Mouse (Mus musculus) hindbrain, embryonic 11.5 days (tissue): ENCODE measurements at regions not wholly inside any gene's neighbourhood (a gene's known extent, or its start where the extent isn't known, plus 50 kb on each side); places are given as distances from the start of the nearest gene placed in this dataset.

Experiments used
- ATAC-seq: fragments of 200-750 bp; cut with Nextera tagmentation; 2 replicates; pipeline ENCODE4 v1.8.0; 2017; ENCODE audit warnings: mild to moderate bottlenecking, moderate TSS enrichment, moderate library complexity; ENCODE audit not compliant: low FRiP score
- DNase-seq: peaks from one replicate; pipeline ENCODE4 v3.0.0-alpha.2; 2015; ENCODE audit warnings: low spot score
- H3K27ac ChIP-seq: fragments of 300-500 bp; sonication (generic); 2 replicates; pipeline ENCODE4 v1.5.1; 2014; ENCODE audit warnings: mild to moderate bottlenecking, low read depth, low read length
- H3K27me3 ChIP-seq: fragments of 300-500 bp; sonication (generic); 2 replicates; pipeline ENCODE4 v1.6.1; 2014; ENCODE audit warnings: mild to moderate bottlenecking, low read length, moderate library complexity, mixed read lengths; ENCODE audit not compliant: control insufficient read depth, insufficient read depth
- H3K36me3 ChIP-seq: fragments of 300-500 bp; sonication (generic); 2 replicates; pipeline ENCODE4 v1.6.1; 2014; ENCODE audit warnings: mild to moderate bottlenecking, low read length, moderate library complexity, mixed read lengths; ENCODE audit not compliant: control insufficient read depth, insufficient read depth
- H3K4me1 ChIP-seq: fragments of 300-500 bp; sonication (generic); replicated peaks from 2 replicates; pipeline ENCODE4 v1.6.1; 2014; ENCODE audit warnings: low read length, mixed read lengths; ENCODE audit not compliant: control insufficient read depth, insufficient read depth
- H3K4me2 ChIP-seq: fragments of 300-500 bp; sonication (generic); replicated peaks from 2 replicates; pipeline ENCODE4 v1.6.1; 2014; ENCODE audit warnings: mild to moderate bottlenecking, low read depth, low read length
- H3K4me3 ChIP-seq: fragments of 300-500 bp; sonication (generic); 2 replicates; pipeline ENCODE4 v1.5.1; 2014; ENCODE audit warnings: low read depth, low read length
- H3K9ac ChIP-seq: fragments of 300-500 bp; sonication (generic); 2 replicates; pipeline ENCODE4 v1.6.1; 2014; ENCODE audit warnings: low read depth, low read length
- H3K9me3 ChIP-seq: fragments of 300-500 bp; sonication (generic); 2 replicates; pipeline ENCODE4 v1.6.1; 2016; ENCODE audit warnings: low read length; ENCODE audit not compliant: control insufficient read depth
- WGBS: fragments of 180-500 bp; shearing (Covaris S2); extraction: QIAGEN DNeasy Blood & Tissue Kit; methylation state at CpG from one replicate; pipeline ENCODE4 v1.1.7; 2014; 5-methylcytosine and 5-hydroxymethylcytosine counted together

GRCm38 (mm10) chr12:106993011-106993410 is 495.4 kb upstream of the 3110018I06Rik start:
- ATAC-seq, result no peak
- WGBS, result 93% methylated on average over 4 of the region's 4 CpGs
- DNase-seq, result no peak
- no peaks in the 10 kb centered on the region for H3K4me1 ChIP-seq
- no peak overlapping the region for H3K4me2 ChIP-seq
- no peak overlapping the region for H3K4me3 ChIP-seq
- no peak overlapping the region for H3K27ac ChIP-seq
- H3K9me3 ChIP-seq, result no peaks in the 10 kb centered on the region
- no peak overlapping the region for H3K9ac ChIP-seq
- H3K36me3 ChIP-seq, result no peaks in the 10 kb centered on the region
- H3K27me3 ChIP-seq, result no peaks in the 10 kb centered on the region

- Histone ChIP-seq H3K4me1 (no peaks in the 10 kb centered on the region), H3K27ac (no peak overlapping the region), H3K4me2 (no peak overlapping the region), H3K27me3 (no peaks in the 10 kb centered on the region), H3K9me3 (no peaks in the 10 kb centered on the region), H3K4me3 (no peak overlapping the region), H3K9ac (no peak overlapping the region), H3K36me3 (no peaks in the 10 kb centered on the region)
- WGBS, result 83% methylated on average over 20 of the region's 20 CpGs
- no peak for ATAC-seq
- peak; percentile 15 for DNase-seq
Observed at GRCm38 (mm10) chr12:107010995-107011786, 477.2 kb upstream of the 3110018I06Rik start.

DNA sequence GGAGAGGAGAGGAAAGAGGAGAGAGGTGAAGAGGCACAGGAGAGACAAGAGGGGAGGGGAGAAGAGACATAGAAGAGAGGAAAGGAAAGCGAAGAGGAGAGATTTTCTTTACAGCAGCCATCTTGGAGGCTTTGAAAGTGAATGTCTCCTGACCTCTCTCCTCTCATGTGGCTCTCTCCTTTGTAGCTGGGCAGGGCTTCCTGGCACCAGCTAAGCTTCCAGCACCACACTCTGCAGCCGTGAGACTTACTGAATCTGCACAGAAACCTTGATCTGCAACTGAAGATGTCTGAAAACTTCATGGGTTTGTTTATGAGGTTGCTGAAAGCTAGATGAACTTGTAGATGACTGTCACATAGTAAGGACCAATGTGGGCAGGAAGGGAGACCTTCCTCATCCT is 471.6 kb upstream of the 3110018I06Rik start:
- ATAC-seq (no peak), DNase-seq (no peak)
- WGBS, result 85% methylated on average over 2 of the region's 2 CpGs
- Histone ChIP-seq H3K4me3 (no peak overlapping the region), H3K27me3 (no peaks in the 10 kb centered on the region), H3K36me3 (no peaks in the 10 kb centered on the region), H3K4me1 (no peaks in the 10 kb centered on the region), H3K9ac (no peak overlapping the region), H3K27ac (no peak overlapping the region), H3K4me2 (no peak overlapping the region), H3K9me3 (no peaks in the 10 kb centered on the region)

DNA sequence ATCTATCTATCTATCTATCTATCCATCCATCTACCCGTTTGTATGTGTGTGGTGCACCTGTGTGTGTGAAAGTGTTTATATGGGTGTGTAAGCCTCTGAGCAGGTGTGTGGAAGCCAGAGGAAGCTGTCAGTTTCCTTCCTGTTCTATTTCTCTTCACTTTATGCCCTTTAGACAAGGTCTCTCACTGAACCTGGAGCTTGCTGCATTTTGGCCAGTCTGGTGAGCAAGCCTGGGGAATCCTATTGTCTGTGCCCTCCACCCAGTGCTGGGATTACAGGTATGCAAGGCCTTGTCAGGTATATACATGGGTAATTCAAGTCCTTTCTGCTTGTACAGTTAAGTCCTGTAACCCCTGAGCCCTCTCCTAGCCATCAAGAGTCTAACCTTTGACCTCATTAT is 466.6 kb upstream of the 3110018I06Rik start:
- Histone ChIP-seq H3K27me3 (no peaks in the 10 kb centered on the region), H3K4me1 (no peaks in the 10 kb centered on the region), H3K4me3 (no peak overlapping the region), H3K27ac (no peak overlapping the region), H3K4me2 (no peak overlapping the region), H3K9me3 (no peaks in the 10 kb centered on the region), H3K36me3 (no peaks in the 10 kb centered on the region), H3K9ac (no peak overlapping the region)
- WGBS, result 95% methylated on average over 1 of the region's 1 CpGs
- DNase-seq (no peak), ATAC-seq (no peak)

DNA sequence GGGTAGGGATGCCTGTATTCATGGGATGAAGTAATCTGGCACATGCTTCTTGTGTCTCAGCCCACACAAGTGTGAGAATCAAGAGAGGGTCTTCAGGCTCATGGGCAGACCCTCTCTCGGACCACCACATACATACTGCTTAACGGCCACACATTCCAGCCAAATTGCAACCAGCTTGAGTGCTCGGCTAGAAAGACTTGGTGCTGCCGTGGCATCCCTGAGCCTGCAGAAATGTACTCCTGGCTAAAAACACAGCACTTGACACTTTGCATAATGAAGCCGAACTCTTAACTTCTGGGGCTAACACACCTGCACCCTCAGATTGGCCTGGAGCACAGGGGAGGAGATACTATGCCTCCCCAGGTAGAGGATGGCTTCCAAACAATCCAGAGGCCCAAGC is 461.6 kb upstream of the 3110018I06Rik start:
- Histone ChIP-seq H3K9ac (no peak overlapping the region), H3K4me3 (no peak overlapping the region), H3K27me3 (0 out of 2 replicates have a peak, but pooled peaks cover 2% of the 10 kb centered on the region), H3K27ac (no peak overlapping the region), H3K9me3 (no peaks in the 10 kb centered on the region), H3K4me2 (no peak overlapping the region), H3K36me3 (no peaks in the 10 kb centered on the region), H3K4me1 (no peaks in the 10 kb centered on the region)
- WGBS, result 85% methylated on average over 5 of the region's 5 CpGs
- DNase-seq, result no peak
- ATAC-seq, result no peak

DNA sequence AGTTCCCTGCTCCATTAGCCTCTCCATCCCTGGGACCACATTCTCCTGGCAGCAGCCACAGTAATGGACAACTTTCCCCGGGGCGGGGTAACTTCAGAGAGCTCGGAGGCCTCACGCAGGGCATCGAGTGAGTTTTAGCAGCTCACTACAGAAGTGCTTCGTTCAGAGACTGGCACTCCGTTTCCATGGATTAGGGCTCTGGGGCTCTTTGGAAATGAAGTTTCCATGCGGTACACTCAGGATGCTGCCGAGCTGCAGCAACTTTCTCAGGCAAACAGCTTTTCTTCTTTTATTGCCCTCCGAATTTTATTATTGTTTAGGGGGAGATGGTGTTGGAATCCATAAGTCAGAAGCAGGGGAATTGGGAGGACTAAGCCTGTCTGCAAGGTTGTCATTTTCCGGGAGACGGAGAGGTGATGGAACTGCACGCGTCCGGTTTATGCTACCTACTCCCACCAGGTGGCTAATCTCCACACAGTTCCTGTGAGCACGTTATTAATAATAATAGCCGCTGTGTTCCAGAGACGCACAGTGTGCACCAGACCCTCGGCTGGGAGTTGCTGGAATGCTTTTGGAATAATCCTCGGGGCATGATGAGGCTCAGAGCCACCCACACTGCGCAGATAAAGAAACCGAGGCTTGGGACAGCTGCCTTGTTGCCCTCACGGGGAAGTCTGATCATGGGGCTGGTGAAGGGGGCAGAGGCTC is 460.4 kb upstream of the 3110018I06Rik start:
- 0 out of 2 replicates have a peak, but pooled peaks cover 2% of the 10 kb centered on the region for H3K27me3 ChIP-seq
- peak; percentile 3 for DNase-seq
- H3K4me1 ChIP-seq, result no peaks in the 10 kb centered on the region
- WGBS, result 53% methylated on average over 23 of the region's 23 CpGs
- no peak overlapping the region for H3K4me2 ChIP-seq
- H3K27ac ChIP-seq, result no peak overlapping the region
- no peak for ATAC-seq
- no peak overlapping the region for H3K4me3 ChIP-seq
- no peaks in the 10 kb centered on the region for H3K36me3 ChIP-seq
- no peaks in the 10 kb centered on the region for H3K9me3 ChIP-seq
- no peak overlapping the region for H3K9ac ChIP-seq

DNA sequence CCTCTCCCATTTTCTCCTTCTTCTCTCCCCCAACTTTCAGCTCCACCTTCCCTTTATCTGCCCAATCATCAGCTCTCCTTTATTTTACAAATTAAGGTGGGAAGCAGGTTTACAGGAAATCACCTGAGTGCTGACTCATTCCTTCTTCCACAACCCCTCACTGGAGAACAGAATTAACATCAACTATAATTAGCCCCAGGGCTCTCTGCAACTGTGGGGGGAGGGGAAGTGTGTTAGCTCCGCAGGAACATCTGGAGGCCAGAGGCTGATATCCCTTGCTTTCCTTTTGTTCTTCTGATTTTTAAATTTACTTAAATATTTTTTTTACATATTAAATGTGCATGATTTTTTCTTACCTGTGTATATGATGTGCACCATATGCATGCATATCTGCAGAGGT is 459.4 kb upstream of the 3110018I06Rik start:
- WGBS, result 45% methylated on average over 1 of the region's 1 CpGs
- Histone ChIP-seq H3K36me3 (no peaks in the 10 kb centered on the region), H3K4me3 (no peak overlapping the region), H3K27ac (no peak overlapping the region), H3K9me3 (no peaks in the 10 kb centered on the region), H3K4me2 (no peak overlapping the region), H3K27me3 (0 out of 2 replicates have a peak, but pooled peaks cover 2% of the 10 kb centered on the region), H3K4me1 (no peaks in the 10 kb centered on the region), H3K9ac (no peak overlapping the region)
- ATAC-seq, result no peak
- peak; percentile 6 for DNase-seq

GRCm38 (mm10) chr12:107036357-107036756 is 452.1 kb upstream of the 3110018I06Rik start:
- no peak overlapping the region for H3K27ac ChIP-seq
- 71% methylated on average over 6 of the region's 6 CpGs for WGBS
- no peaks in the 10 kb centered on the region for H3K27me3 ChIP-seq
- H3K4me2 ChIP-seq, result no peak overlapping the region
- no peaks in the 10 kb centered on the region for H3K4me1 ChIP-seq
- ATAC-seq (no peak), DNase-seq (peak; percentile 4)
- H3K9me3 ChIP-seq, result no peaks in the 10 kb centered on the region
- H3K4me3 ChIP-seq, result no peak overlapping the region
- no peak overlapping the region for H3K9ac ChIP-seq
- no peaks in the 10 kb centered on the region for H3K36me3 ChIP-seq
